Mouse (Mus musculus) CH12.LX (cell line): ENCODE measurements around the gene Gng5.

Experiments
- CTCF ChIP-seq, 2 experiments: IDR thresholded peaks in 1 of 2; conservative IDR thresholded peaks in 1 of 2; 2 replicates each; pipeline ENCODE4 v1.5.1; 2011 to 2012; ENCODE audit warnings: low read depth in 2 of 2, low read length in 2 of 2, improper control_type of control experiment in 1 of 2, inconsistent platforms in 1 of 2, mild to moderate bottlenecking in 1 of 2, moderate library complexity in 1 of 2
- EP300 ChIP-seq: IDR thresholded peaks from 2 replicates; pipeline ENCODE4 v1.6.1; 2011; ENCODE audit warnings: low read length, improper control_type of control experiment
- ZKSCAN1 ChIP-seq: IDR thresholded peaks from 2 replicates; pipeline ENCODE4 v1.6.1; 2012; ENCODE audit warnings: low read depth, inconsistent platforms, low read length, improper control_type of control experiment, borderline replicate concordance

- TF ChIP-seq CTCF (conservative IDR thresholded peaks at IDR 0.05 in 1 of 2, IDR thresholded peaks at IDR 0.05 in 1 of 2; ENCODE audit: low read depth in 2 of 2, low read length in 2 of 2) (no peak), ZKSCAN1 (no peak), EP300 (no peak)
Measured at GRCm38 (mm10) chr3:146472657-146473056, 26.9 kb upstream of the Gng5 start.
